Mouse (Mus musculus) hindbrain, embryonic 11.5 days (tissue): ENCODE results near the gene Prkca. TPM values are rescaled to one million over a fixed set of nuclear protein-coding genes. Genes with fewer than 3 reads are reported as not detected.

ENCODE experiments used
- ATAC-seq: fragments of 200-750 bp; cut with Nextera tagmentation; 2 replicates; pipeline ENCODE4 v1.8.0; 2017; ENCODE audit warnings: mild to moderate bottlenecking, moderate TSS enrichment, moderate library complexity; ENCODE audit not compliant: low FRiP score
- DNase-seq: peaks from one replicate; pipeline ENCODE4 v3.0.0-alpha.2; 2015; ENCODE audit warnings: low spot score
- H3K27ac ChIP-seq: fragments of 300-500 bp; sonication (generic); 2 replicates; pipeline ENCODE4 v1.5.1; 2014; ENCODE audit warnings: mild to moderate bottlenecking, low read depth, low read length
- H3K27me3 ChIP-seq: fragments of 300-500 bp; sonication (generic); 2 replicates; pipeline ENCODE4 v1.6.1; 2014; ENCODE audit warnings: mild to moderate bottlenecking, low read length, moderate library complexity, mixed read lengths; ENCODE audit not compliant: control insufficient read depth, insufficient read depth
- H3K36me3 ChIP-seq: fragments of 300-500 bp; sonication (generic); 2 replicates; pipeline ENCODE4 v1.6.1; 2014; ENCODE audit warnings: mild to moderate bottlenecking, low read length, moderate library complexity, mixed read lengths; ENCODE audit not compliant: control insufficient read depth, insufficient read depth
- H3K4me1 ChIP-seq: fragments of 300-500 bp; sonication (generic); replicated peaks from 2 replicates; pipeline ENCODE4 v1.6.1; 2014; ENCODE audit warnings: low read length, mixed read lengths; ENCODE audit not compliant: control insufficient read depth, insufficient read depth
- H3K4me2 ChIP-seq: fragments of 300-500 bp; sonication (generic); replicated peaks from 2 replicates; pipeline ENCODE4 v1.6.1; 2014; ENCODE audit warnings: mild to moderate bottlenecking, low read depth, low read length
- H3K4me3 ChIP-seq: fragments of 300-500 bp; sonication (generic); 2 replicates; pipeline ENCODE4 v1.5.1; 2014; ENCODE audit warnings: low read depth, low read length
- H3K9ac ChIP-seq: fragments of 300-500 bp; sonication (generic); 2 replicates; pipeline ENCODE4 v1.6.1; 2014; ENCODE audit warnings: low read depth, low read length
- H3K9me3 ChIP-seq: fragments of 300-500 bp; sonication (generic); 2 replicates; pipeline ENCODE4 v1.6.1; 2016; ENCODE audit warnings: low read length; ENCODE audit not compliant: control insufficient read depth
- WGBS: fragments of 180-500 bp; shearing (Covaris S2); extraction: QIAGEN DNeasy Blood & Tissue Kit; methylation state at CpG from one replicate; pipeline ENCODE4 v1.1.7; 2014; 5-methylcytosine and 5-hydroxymethylcytosine counted together
- polyA plus RNA-seq: library from polyadenylated mRNA; unstranded; fragments of >200 nt; fragmentation: Nextera tagmentation; extraction: Ambion mirVana; gene quantifications from 2 replicates; pipeline ENCODE4 v1.2.1, GENCODE M21; 2014

Prkca gene
- polyA plus RNA-seq, 1 experiment from 2014 or later: 4.1 TPM

GRCm38 (mm10) chr11:108127908-108128307 lies 215.8 kb downstream of the Prkca start:
- no peak for DNase-seq
- Histone ChIP-seq H3K36me3 (no peaks in the 10 kb centered on the region), H3K4me1 (no peaks in the 10 kb centered on the region), H3K27me3 (no peaks in the 10 kb centered on the region), H3K4me3 (no peak overlapping the region), H3K4me2 (no peak overlapping the region), H3K9ac (no peak overlapping the region), H3K27ac (no peak overlapping the region), H3K9me3 (no peaks in the 10 kb centered on the region)
- 89% methylated on average over 5 of the region's 5 CpGs for WGBS
- ATAC-seq: no peak

GRCm38 (mm10) chr11:108122486-108122885 lies 221.2 kb downstream of the Prkca start:
- Histone ChIP-seq H3K9me3 (no peaks in the 10 kb centered on the region), H3K27ac (no peak overlapping the region), H3K4me2 (no peak overlapping the region), H3K27me3 (no peaks in the 10 kb centered on the region), H3K36me3 (no peaks in the 10 kb centered on the region), H3K4me1 (no peaks in the 10 kb centered on the region), H3K9ac (no peak overlapping the region), H3K4me3 (no peak overlapping the region)
- no peak for ATAC-seq
- DNase-seq: no peak
- 94% methylated on average over 7 of the region's 7 CpGs for WGBS

GRCm38 (mm10) chr11:108120708-108121107 lies 223.0 kb downstream of the Prkca start:
- DNase-seq: no peak
- Histone ChIP-seq H3K4me2 (no peak overlapping the region), H3K27ac (no peak overlapping the region), H3K27me3 (no peaks in the 10 kb centered on the region), H3K9me3 (no peaks in the 10 kb centered on the region), H3K36me3 (no peaks in the 10 kb centered on the region), H3K9ac (no peak overlapping the region), H3K4me3 (no peak overlapping the region), H3K4me1 (no peaks in the 10 kb centered on the region)
- 81% methylated on average over 5 of the region's 5 CpGs for WGBS
- ATAC-seq: no peak

- H3K27me3 ChIP-seq: no peaks in the 10 kb centered on the region
- no peak overlapping the region for H3K4me3 ChIP-seq
- no peak overlapping the region for H3K27ac ChIP-seq
- H3K9me3 ChIP-seq: no peaks in the 10 kb centered on the region
- 84% methylated on average over 3 of the region's 3 CpGs for WGBS
- ATAC-seq (no peak), DNase-seq (no peak)
- no peak overlapping the region for H3K9ac ChIP-seq
- no peak overlapping the region for H3K4me2 ChIP-seq
- no peaks in the 10 kb centered on the region for H3K4me1 ChIP-seq
- H3K36me3 ChIP-seq: no peaks in the 10 kb centered on the region
Observed at GRCm38 (mm10) chr11:108119785-108120184, 223.9 kb downstream of the Prkca start.

GRCm38 (mm10) chr11:108118814-108119213 lies 224.9 kb downstream of the Prkca start:
- Histone ChIP-seq H3K27ac (no peak overlapping the region), H3K4me3 (no peak overlapping the region), H3K9ac (no peak overlapping the region), H3K9me3 (no peaks in the 10 kb centered on the region), H3K4me1 (no peaks in the 10 kb centered on the region), H3K27me3 (no peaks in the 10 kb centered on the region), H3K36me3 (no peaks in the 10 kb centered on the region), H3K4me2 (no peak overlapping the region)
- ATAC-seq (no peak), DNase-seq (no peak)
- WGBS: 90% methylated on average over 2 of the region's 2 CpGs

- ATAC-seq (no peak), DNase-seq (no peak)
- H3K27me3 ChIP-seq: no peaks in the 10 kb centered on the region
- H3K27ac ChIP-seq: no peak overlapping the region
- H3K4me2 ChIP-seq: no peak overlapping the region
- no peak overlapping the region for H3K9ac ChIP-seq
- no peaks in the 10 kb centered on the region for H3K36me3 ChIP-seq
- no peak overlapping the region for H3K4me3 ChIP-seq
- 93% methylated on average over 5 of the region's 5 CpGs for WGBS
- no peaks in the 10 kb centered on the region for H3K4me1 ChIP-seq
- H3K9me3 ChIP-seq: no peaks in the 10 kb centered on the region
Observed at GRCm38 (mm10) chr11:108118221-108118620, 225.5 kb downstream of the Prkca start.

- Histone ChIP-seq H3K27ac (no peak overlapping the region), H3K9ac (no peak overlapping the region), H3K36me3 (no peaks in the 10 kb centered on the region), H3K27me3 (no peaks in the 10 kb centered on the region), H3K9me3 (no peaks in the 10 kb centered on the region), H3K4me3 (no peak overlapping the region), H3K4me2 (no peak overlapping the region), H3K4me1 (no peaks in the 10 kb centered on the region)
- ATAC-seq (no peak), DNase-seq (no peak)
- WGBS: 86% methylated on average over 10 of the region's 10 CpGs
Observed at GRCm38 (mm10) chr11:108117360-108118050, 226.2 kb downstream of the Prkca start.

- ATAC-seq (no peak), DNase-seq (no peak)
- H3K4me1 ChIP-seq: no peaks in the 10 kb centered on the region
- no peaks in the 10 kb centered on the region for H3K27me3 ChIP-seq
- no peak overlapping the region for H3K4me3 ChIP-seq
- no peaks in the 10 kb centered on the region for H3K36me3 ChIP-seq
- no peak overlapping the region for H3K27ac ChIP-seq
- no peak overlapping the region for H3K4me2 ChIP-seq
- H3K9me3 ChIP-seq: no peaks in the 10 kb centered on the region
- WGBS: 84% methylated on average over 3 of the region's 3 CpGs
- no peak overlapping the region for H3K9ac ChIP-seq
Observed at GRCm38 (mm10) chr11:108114091-108114490, 229.6 kb downstream of the Prkca start.

- H3K27ac ChIP-seq: no peak overlapping the region
Observed at GRCm38 (mm10) chr11:108112437-108112836, 231.3 kb downstream of the Prkca start.

More at GRCm38 (mm10) chr11:108112437-108112836, 231.3 kb downstream of the Prkca start:
- no peak for DNase-seq
- no peak overlapping the region for H3K9ac ChIP-seq
- H3K4me3 ChIP-seq: no peak overlapping the region
- H3K9me3 ChIP-seq: no peaks in the 10 kb centered on the region
- no peaks in the 10 kb centered on the region for H3K36me3 ChIP-seq
- no peaks in the 10 kb centered on the region for H3K27me3 ChIP-seq
- H3K4me2 ChIP-seq: no peak overlapping the region
- WGBS: 74% methylated on average over 3 of the region's 3 CpGs
- H3K4me1 ChIP-seq: no peaks in the 10 kb centered on the region
- no peak for ATAC-seq
